Mouse (Mus musculus): ENCODE measurements at regions not wholly inside any gene's neighbourhood (a gene's known extent, or its start where the extent isn't known, plus 50 kb on each side); places are given as distances from the start of the nearest gene placed in this dataset.

DNA sequence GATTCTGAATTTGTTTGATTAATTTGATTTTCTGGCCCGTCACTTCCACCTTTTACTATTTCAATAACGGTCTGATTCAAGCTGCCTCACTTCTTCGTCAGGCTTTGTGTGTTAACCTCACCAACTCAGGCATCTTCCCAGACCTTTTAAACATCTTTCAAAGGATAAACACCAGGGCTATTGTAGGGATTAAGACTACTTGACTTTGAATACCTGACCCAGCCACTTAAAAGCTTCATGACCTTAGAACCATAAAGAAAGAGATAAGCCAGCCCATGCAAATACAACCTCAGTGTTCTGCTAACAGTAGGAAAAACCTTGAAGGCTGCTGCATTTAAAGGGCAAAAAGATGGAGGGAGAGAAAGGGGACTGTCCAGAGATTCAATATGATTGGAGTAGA, 386.9 kb upstream of the Castor2 start:
- 56% methylated on average over 3 of the region's 3 CpGs for WGBS
- H3K27me3 ChIP-seq (ENCODE audit: control insufficient read depth, insufficient read depth, low read length), result no peaks in the 10 kb centered on the region

DNA sequence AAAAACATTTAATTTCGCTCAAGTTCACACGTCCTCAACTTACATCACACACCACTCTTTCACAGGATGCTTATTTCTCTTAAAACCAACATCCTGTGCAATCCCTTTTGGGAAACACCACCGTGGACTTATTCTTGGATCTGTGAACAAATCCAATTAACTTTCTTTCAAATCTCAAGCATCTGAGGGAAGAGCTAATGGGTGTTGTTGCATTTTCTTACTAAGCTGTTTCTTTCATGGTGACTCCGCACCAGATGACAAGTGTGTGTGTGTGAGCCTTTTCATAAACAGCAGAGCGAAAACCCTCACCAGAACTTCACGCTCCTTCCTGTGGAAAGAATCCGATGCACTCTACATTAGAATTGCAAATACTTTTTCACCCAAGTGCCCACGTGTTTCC, 390.6 kb upstream of the Castor2 start:
- Histone ChIP-seq H3K27me3 (ENCODE audit: control insufficient read depth, insufficient read depth, low read length) (no peaks in the 10 kb centered on the region), H3K4me2 (replicated peaks) (no peak overlapping the region), H3K4me1 (replicated peaks; ENCODE audit: control insufficient read depth, insufficient read depth, low read length) (no peaks in the 10 kb centered on the region), H3K9me3 (ENCODE audit: control insufficient read depth, low read length) (no peaks in the 10 kb centered on the region), H3K36me3 (replicated peaks; ENCODE audit: control insufficient read depth, insufficient read depth) (no peaks in the 10 kb centered on the region), H3K4me3 (replicated peaks; ENCODE audit: low read length) (no peak overlapping the region), H3K9ac (no peak overlapping the region), H3K27ac (no peak overlapping the region)
- WGBS, result 61% methylated on average over 8 of the region's 8 CpGs
- ATAC-seq (ENCODE audit: low FRiP score) (no peak), DNase-seq (ENCODE audit: low spot score) (no peak)

More for the DNA sequence above, 386.9 kb upstream of the Castor2 start:
- DNase-seq (ENCODE audit: low spot score), result no peak
- Histone ChIP-seq H3K27ac (no peak overlapping the region), H3K36me3 (replicated peaks; ENCODE audit: control insufficient read depth, insufficient read depth) (no peaks in the 10 kb centered on the region), H3K9me3 (ENCODE audit: control insufficient read depth, low read length) (no peaks in the 10 kb centered on the region), H3K9ac (no peak overlapping the region), H3K4me2 (replicated peaks) (no peak overlapping the region), H3K4me1 (replicated peaks; ENCODE audit: control insufficient read depth, insufficient read depth, low read length) (no peaks in the 10 kb centered on the region), H3K4me3 (replicated peaks; ENCODE audit: low read length) (no peak overlapping the region)
- ATAC-seq (ENCODE audit: low FRiP score), result no peak

- no peak overlapping the region for H3K9ac ChIP-seq
- no peak for DNase-seq (ENCODE audit: low spot score)
- no peak overlapping the region for H3K4me2 ChIP-seq (replicated peaks)
- no peak for ATAC-seq (ENCODE audit: low FRiP score)
- WGBS, result 73% methylated on average over 2 of the region's 2 CpGs
- no peaks in the 10 kb centered on the region for H3K9me3 ChIP-seq (ENCODE audit: control insufficient read depth, low read length)
- H3K36me3 ChIP-seq (replicated peaks; ENCODE audit: control insufficient read depth, insufficient read depth), result no peaks in the 10 kb centered on the region
- H3K4me3 ChIP-seq (replicated peaks; ENCODE audit: low read length), result no peak overlapping the region
- no peaks in the 10 kb centered on the region for H3K27me3 ChIP-seq (ENCODE audit: control insufficient read depth, insufficient read depth, low read length)
- H3K27ac ChIP-seq, result no peak overlapping the region
- H3K4me1 ChIP-seq (replicated peaks; ENCODE audit: control insufficient read depth, insufficient read depth, low read length), result no peaks in the 10 kb centered on the region
Observed at GRCm38 (mm10) chr5:133686206-133686605, 413.3 kb upstream of the Castor2 start.

- no peak for DNase-seq (ENCODE audit: low spot score)
- H3K4me2 ChIP-seq (replicated peaks), result no peak overlapping the region
- no peaks in the 10 kb centered on the region for H3K36me3 ChIP-seq (replicated peaks; ENCODE audit: control insufficient read depth, insufficient read depth)
- H3K9me3 ChIP-seq (ENCODE audit: control insufficient read depth, low read length), result no peaks in the 10 kb centered on the region
- ATAC-seq (ENCODE audit: low FRiP score), result no peak
- H3K4me3 ChIP-seq (replicated peaks; ENCODE audit: low read length), result no peak overlapping the region
- WGBS, result 51% methylated on average over 9 of the region's 10 CpGs
- H3K4me1 ChIP-seq (replicated peaks; ENCODE audit: control insufficient read depth, insufficient read depth, low read length), result no peaks in the 10 kb centered on the region
- no peak overlapping the region for H3K27ac ChIP-seq
- no peaks in the 10 kb centered on the region for H3K27me3 ChIP-seq (ENCODE audit: control insufficient read depth, insufficient read depth, low read length)
- no peak overlapping the region for H3K9ac ChIP-seq
Observed at GRCm38 (mm10) chr5:133683021-133683420, 416.5 kb upstream of the Castor2 start.

DNA sequence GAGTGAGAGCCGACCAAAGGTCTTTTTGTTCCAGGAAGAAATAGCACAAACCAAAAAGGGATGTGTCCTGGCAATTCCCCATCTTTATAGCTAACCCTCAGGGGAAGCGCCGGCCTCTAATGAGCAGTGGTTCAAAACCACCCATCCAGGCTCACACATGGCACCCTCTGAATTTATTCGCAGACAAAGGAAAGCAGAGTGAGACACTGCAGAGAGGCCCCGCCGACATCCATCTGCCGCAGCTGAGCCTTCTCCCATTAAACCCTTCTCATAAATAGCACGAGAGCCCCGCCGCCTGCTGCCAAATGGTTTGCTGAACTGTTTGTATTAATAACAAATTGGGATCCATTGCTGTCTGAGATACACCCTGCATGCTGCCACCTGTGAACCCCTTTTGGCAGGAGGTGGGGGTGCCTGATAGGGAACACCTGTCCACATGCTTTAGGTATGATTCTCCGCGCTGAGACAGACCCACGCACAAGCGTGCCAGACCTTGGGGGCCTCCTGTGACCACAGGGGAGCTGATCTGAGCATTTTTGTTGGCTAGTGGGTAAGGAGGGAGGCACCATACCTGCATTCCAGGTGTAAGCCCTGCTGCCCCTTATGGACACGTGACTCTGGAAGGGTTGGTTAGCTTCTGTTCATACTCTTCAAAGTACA, 422.6 kb upstream of the Castor2 start:
- Histone ChIP-seq H3K9ac (no peak overlapping the region), H3K9me3 (ENCODE audit: control insufficient read depth, low read length) (no peaks in the 10 kb centered on the region), H3K4me1 (replicated peaks; ENCODE audit: control insufficient read depth, insufficient read depth, low read length) (peaks cover 12% of the 10 kb centered on the region), H3K27ac (0 out of 2 replicates have a peak overlapping the region, but pooled peaks have one; percentile 28), H3K4me2 (replicated peaks) (no peak overlapping the region), H3K36me3 (replicated peaks; ENCODE audit: control insufficient read depth, insufficient read depth) (no peaks in the 10 kb centered on the region), H3K4me3 (replicated peaks; ENCODE audit: low read length) (no peak overlapping the region), H3K27me3 (ENCODE audit: control insufficient read depth, insufficient read depth, low read length) (no peaks in the 10 kb centered on the region)
- DNase-seq (ENCODE audit: low spot score) (peak; percentile 47), ATAC-seq (ENCODE audit: low FRiP score) (no peak)
- WGBS, result 50% methylated on average over 15 of the region's 15 CpGs

GRCm38 (mm10) chr5:133675636-133676035, 423.9 kb upstream of the Castor2 start:
- WGBS, result 54% methylated on average over 3 of the region's 3 CpGs
- Histone ChIP-seq H3K4me3 (replicated peaks; ENCODE audit: low read length) (no peak overlapping the region), H3K4me1 (replicated peaks; ENCODE audit: control insufficient read depth, insufficient read depth, low read length) (peaks cover 12% of the 10 kb centered on the region), H3K9ac (no peak overlapping the region), H3K27ac (no peak overlapping the region), H3K4me2 (replicated peaks) (no peak overlapping the region), H3K9me3 (ENCODE audit: control insufficient read depth, low read length) (no peaks in the 10 kb centered on the region), H3K27me3 (ENCODE audit: control insufficient read depth, insufficient read depth, low read length) (no peaks in the 10 kb centered on the region), H3K36me3 (replicated peaks; ENCODE audit: control insufficient read depth, insufficient read depth) (no peaks in the 10 kb centered on the region)
- DNase-seq (ENCODE audit: low spot score) (no peak), ATAC-seq (ENCODE audit: low FRiP score) (no peak)

- ATAC-seq (ENCODE audit: low FRiP score) (no peak), DNase-seq (ENCODE audit: low spot score) (peak; percentile 29)
- H3K9me3 ChIP-seq (ENCODE audit: control insufficient read depth, low read length), result no peaks in the 10 kb centered on the region
- no peak overlapping the region for H3K4me2 ChIP-seq (replicated peaks)
- H3K4me3 ChIP-seq (replicated peaks; ENCODE audit: low read length), result no peak overlapping the region
- H3K9ac ChIP-seq, result no peak overlapping the region
- no peaks in the 10 kb centered on the region for H3K36me3 ChIP-seq (replicated peaks; ENCODE audit: control insufficient read depth, insufficient read depth)
- 37% methylated on average over 6 of the region's 6 CpGs for WGBS
- no peaks in the 10 kb centered on the region for H3K4me1 ChIP-seq (replicated peaks; ENCODE audit: control insufficient read depth, insufficient read depth, low read length)
- no peak overlapping the region for H3K27ac ChIP-seq
- H3K27me3 ChIP-seq (ENCODE audit: control insufficient read depth, insufficient read depth, low read length), result no peaks in the 10 kb centered on the region
Observed at GRCm38 (mm10) chr5:133666473-133666872, 433.0 kb upstream of the Castor2 start.

- 74% methylated on average over 7 of the region's 7 CpGs for WGBS
- no peaks in the 10 kb centered on the region for H3K36me3 ChIP-seq (replicated peaks; ENCODE audit: control insufficient read depth, insufficient read depth)
- no peaks in the 10 kb centered on the region for H3K9me3 ChIP-seq (ENCODE audit: control insufficient read depth, low read length)
- no peak for DNase-seq (ENCODE audit: low spot score)
- H3K4me3 ChIP-seq (replicated peaks; ENCODE audit: low read length), result no peak overlapping the region
- no peaks in the 10 kb centered on the region for H3K27me3 ChIP-seq (ENCODE audit: control insufficient read depth, insufficient read depth, low read length)
- no peak overlapping the region for H3K27ac ChIP-seq
- H3K4me1 ChIP-seq (replicated peaks; ENCODE audit: control insufficient read depth, insufficient read depth, low read length), result no peaks in the 10 kb centered on the region
- ATAC-seq (ENCODE audit: low FRiP score), result no peak
- no peak overlapping the region for H3K9ac ChIP-seq
- no peak overlapping the region for H3K4me2 ChIP-seq (replicated peaks)
Observed at GRCm38 (mm10) chr5:133662474-133663256, 436.8 kb upstream of the Castor2 start.

- Histone ChIP-seq H3K4me2 (replicated peaks) (no peak overlapping the region), H3K9ac (no peak overlapping the region), H3K27me3 (ENCODE audit: control insufficient read depth, insufficient read depth, low read length) (no peaks in the 10 kb centered on the region), H3K9me3 (ENCODE audit: control insufficient read depth, low read length) (no peaks in the 10 kb centered on the region), H3K36me3 (replicated peaks; ENCODE audit: control insufficient read depth, insufficient read depth) (no peaks in the 10 kb centered on the region), H3K4me3 (replicated peaks; ENCODE audit: low read length) (no peak overlapping the region), H3K4me1 (replicated peaks; ENCODE audit: control insufficient read depth, insufficient read depth, low read length) (no peaks in the 10 kb centered on the region), H3K27ac (no peak overlapping the region)
- ATAC-seq (ENCODE audit: low FRiP score), result no peak
- 87% methylated on average over 11 of the region's 11 CpGs for WGBS
- DNase-seq (ENCODE audit: low spot score), result no peak
Observed at GRCm38 (mm10) chr5:133660351-133660750, 439.2 kb upstream of the Castor2 start.

All from hindbrain, embryonic 14.5 days (tissue).